Mouse (Mus musculus): ENCODE results near the gene Cd72. TPM values are rescaled to one million over a fixed set of nuclear protein-coding genes. Genes with fewer than 3 reads are reported as not detected.

The Cd72 gene
- total and polyA plus RNA-seq, 3 experiments = 24.0 to 61.4 (median 55.9) TPM

- no peaks in the 10 kb centered on the region for H3K9me3 ChIP-seq (replicated peaks; ENCODE audit: low read length)
- peaks cover 50% of the 10 kb centered on the region for H3K27me3 ChIP-seq (replicated peaks)
- in situ Hi-C loops (cut with MboI; ENCODE audit: low pct_ligation_motif_present, low pct_unique_long_range_greater_than_20kb, low sequenced_read_pairs) = loop anchor here (5.0 to 25.0 kb wide), 2 partner anchors 159 to 334 kb away; no protein-coding TSS in a partner anchor
- H3K4me3 ChIP-seq (replicated peaks in 1 of 3; ENCODE audit: low read depth in 2 of 3, low read length in 2 of 3, poor library complexity in 1 of 3) = no peak overlapping the region
- DNase-seq (ENCODE audit: extremely low read depth) = no peak
- H3K4me1 ChIP-seq (ENCODE audit: control insufficient read depth in 1 of 2, insufficient read depth in 2 of 2) = peaks cover 5 to 38% of the 10 kb centered on the region in 2 experiments
- H3K9ac ChIP-seq (ENCODE audit: insufficient read depth, low read depth) = no peak overlapping the region
- H3K36me3 ChIP-seq (replicated peaks in 1 of 2; ENCODE audit: control insufficient read depth in 1 of 2, insufficient read depth in 1 of 2, low read length in 1 of 2) = no peaks in the 10 kb centered on the region
- no peak overlapping the region for H3K27ac ChIP-seq (ENCODE audit: insufficient read depth, low read depth)
- dilution Hi-C loops (cut with MboI; ENCODE audit: extremely low pct_ligation_motif_present, extremely low pct_unique_long_range_greater_than_20kb, low sequenced_read_pairs) = no loop called here
- no peak overlapping the region for H3K4me2 ChIP-seq (ENCODE audit: insufficient read depth, low read depth, poor library complexity, severe bottlenecking)
- TF ChIP-seq CTCF (conservative IDR thresholded peaks at IDR 0.05 in 1 of 2, IDR thresholded peaks at IDR 0.05 in 1 of 2; ENCODE audit: low read depth in 2 of 2, low read length in 2 of 2) = no peak
- no peak for TF ChIP-seq USF2 (conservative IDR thresholded peaks at IDR 0.05; ENCODE audit: low read depth, low read length)
- no peak for TF ChIP-seq NELFE (IDR thresholded peaks at IDR 0.05; ENCODE audit: low read depth, low read length)
- TF ChIP-seq MAX (IDR thresholded peaks at IDR 0.05; ENCODE audit: low read length) = no peak
- TF ChIP-seq ELF1 (IDR thresholded peaks at IDR 0.05; ENCODE audit: low read depth, low read length) = no peak
- TF ChIP-seq TBP (conservative IDR thresholded peaks at IDR 0.05; ENCODE audit: low read depth, low read length) = no peak
- no peaks in the 10 kb centered on the region for H3K79me2 ChIP-seq (replicated peaks; ENCODE audit: control insufficient read depth, extremely low read depth, insufficient read depth, poor library complexity, severe bottlenecking)
Measured at GRCm38 (mm10) chr4:43421632-43422240, 32.7 kb downstream of the Cd72 start.

- Histone ChIP-seq H3K4me1 (ENCODE audit: control insufficient read depth in 1 of 2, insufficient read depth in 2 of 2) (peaks cover 5 to 24% of the 10 kb centered on the region in 2 experiments), H3K27ac (ENCODE audit: insufficient read depth, low read depth) (no peak overlapping the region), H3K79me2 (replicated peaks; ENCODE audit: control insufficient read depth, extremely low read depth, insufficient read depth, poor library complexity, severe bottlenecking) (no peaks in the 10 kb centered on the region), H3K4me3 (replicated peaks in 1 of 3; ENCODE audit: low read depth in 2 of 3, low read length in 2 of 3, poor library complexity in 1 of 3) (no peak overlapping the region), H3K4me2 (ENCODE audit: insufficient read depth, low read depth, poor library complexity, severe bottlenecking) (peak overlapping the region; percentile 54; the same call in 1 of the 2 replicates), H3K9me3 (replicated peaks; ENCODE audit: low read length) (no peaks in the 10 kb centered on the region), H3K27me3 (replicated peaks) (peaks cover 41% of the 10 kb centered on the region), H3K9ac (ENCODE audit: insufficient read depth, low read depth) (no peak overlapping the region), H3K36me3 (replicated peaks in 1 of 2; ENCODE audit: control insufficient read depth in 1 of 2, insufficient read depth in 1 of 2, low read length in 1 of 2) (no peaks in the 10 kb centered on the region)
- TF ChIP-seq CTCF (conservative IDR thresholded peaks at IDR 0.05 in 1 of 2, IDR thresholded peaks at IDR 0.05 in 1 of 2; ENCODE audit: low read depth in 2 of 2, low read length in 2 of 2) (peak; percentile 75 to 93), ZC3H11A (IDR thresholded peaks at IDR 0.05; ENCODE audit: low read depth, low read length) (peak; percentile 28; the same call in 1 of the 2 replicates), RAD21 (IDR thresholded peaks at IDR 0.05; ENCODE audit: low read depth, low read length) (peak; percentile 92), ETS1 (conservative IDR thresholded peaks at IDR 0.05; ENCODE audit: low read depth, low read length) (no peak), TBP (conservative IDR thresholded peaks at IDR 0.05; ENCODE audit: low read depth, low read length) (no peak), SMC3 (IDR thresholded peaks at IDR 0.05; ENCODE audit: low read depth, low read length) (peak; percentile 92)
- in situ Hi-C loops (cut with MboI; ENCODE audit: low pct_ligation_motif_present, low pct_unique_long_range_greater_than_20kb, low sequenced_read_pairs) = loop anchor here (5.0 to 25.0 kb wide), 2 partner anchors 158 to 333 kb away; no protein-coding TSS in a partner anchor
- peak; percentile 84 for DNase-seq (ENCODE audit: extremely low read depth)
- dilution Hi-C loops (cut with MboI; ENCODE audit: extremely low pct_ligation_motif_present, extremely low pct_unique_long_range_greater_than_20kb, low sequenced_read_pairs) = no loop called here
Measured at GRCm38 (mm10) chr4:43420305-43420704, 34.1 kb downstream of the Cd72 start.

- no peak for DNase-seq (ENCODE audit: extremely low read depth)
- TF ChIP-seq E2F4 (IDR thresholded peaks at IDR 0.05; ENCODE audit: insufficient replicate concordance, low read depth, low read length) (no peak), MYC (IDR thresholded peaks at IDR 0.05; ENCODE audit: low read depth, low read length) (no peak), NRF1 (IDR thresholded peaks at IDR 0.05; ENCODE audit: low read depth, low read length) (no peak), IRF4 (IDR thresholded peaks at IDR 0.05; ENCODE audit: low read depth, low read length) (peak; percentile 46; the same call in 1 of the 2 replicates), EP300 (IDR thresholded peaks at IDR 0.05; ENCODE audit: low read length) (peak; percentile 37), MAZ (IDR thresholded peaks at IDR 0.05; ENCODE audit: low read depth, low read length) (no peak), POLR2A (IDR thresholded peaks at IDR 0.05; ENCODE audit: low read depth, low read length) (no peak), MXI1 (IDR thresholded peaks at IDR 0.05; ENCODE audit: low read depth, low read length) (no peak), USF2 (conservative IDR thresholded peaks at IDR 0.05; ENCODE audit: low read depth, low read length) (no peak)
- no peak overlapping the region for H3K9ac ChIP-seq (ENCODE audit: insufficient read depth, low read depth)
- no peak overlapping the region for H3K4me3 ChIP-seq (replicated peaks in 1 of 3; ENCODE audit: low read depth in 2 of 3, low read length in 2 of 3, poor library complexity in 1 of 3)
- peaks cover 39% of the 10 kb centered on the region for H3K27me3 ChIP-seq (replicated peaks)
- dilution Hi-C loops (cut with MboI; ENCODE audit: extremely low pct_ligation_motif_present, extremely low pct_unique_long_range_greater_than_20kb, low sequenced_read_pairs) (no loop called here), in situ Hi-C loops (cut with MboI; ENCODE audit: low pct_ligation_motif_present, low pct_unique_long_range_greater_than_20kb, low sequenced_read_pairs) (loop anchor here (5.0 to 25.0 kb wide), 2 partner anchors 158 to 333 kb away; no protein-coding TSS in a partner anchor)
- H3K27ac ChIP-seq (ENCODE audit: insufficient read depth, low read depth) = no peak overlapping the region
- H3K4me2 ChIP-seq (ENCODE audit: insufficient read depth, low read depth, poor library complexity, severe bottlenecking) = peak overlapping the region; percentile 54; the same call in 1 of the 2 replicates
- no peaks in the 10 kb centered on the region for H3K36me3 ChIP-seq (replicated peaks in 1 of 2; ENCODE audit: control insufficient read depth in 1 of 2, insufficient read depth in 1 of 2, low read length in 1 of 2)
- H3K79me2 ChIP-seq (replicated peaks; ENCODE audit: control insufficient read depth, extremely low read depth, insufficient read depth, poor library complexity, severe bottlenecking) = no peaks in the 10 kb centered on the region
- no peaks in the 10 kb centered on the region for H3K9me3 ChIP-seq (replicated peaks; ENCODE audit: low read length)
- peaks cover 5 to 23% of the 10 kb centered on the region in 2 experiments for H3K4me1 ChIP-seq (ENCODE audit: control insufficient read depth in 1 of 2, insufficient read depth in 2 of 2)
Measured at GRCm38 (mm10) chr4:43419801-43420281, 34.6 kb downstream of the Cd72 start.
